In the genomic region with DNA sequence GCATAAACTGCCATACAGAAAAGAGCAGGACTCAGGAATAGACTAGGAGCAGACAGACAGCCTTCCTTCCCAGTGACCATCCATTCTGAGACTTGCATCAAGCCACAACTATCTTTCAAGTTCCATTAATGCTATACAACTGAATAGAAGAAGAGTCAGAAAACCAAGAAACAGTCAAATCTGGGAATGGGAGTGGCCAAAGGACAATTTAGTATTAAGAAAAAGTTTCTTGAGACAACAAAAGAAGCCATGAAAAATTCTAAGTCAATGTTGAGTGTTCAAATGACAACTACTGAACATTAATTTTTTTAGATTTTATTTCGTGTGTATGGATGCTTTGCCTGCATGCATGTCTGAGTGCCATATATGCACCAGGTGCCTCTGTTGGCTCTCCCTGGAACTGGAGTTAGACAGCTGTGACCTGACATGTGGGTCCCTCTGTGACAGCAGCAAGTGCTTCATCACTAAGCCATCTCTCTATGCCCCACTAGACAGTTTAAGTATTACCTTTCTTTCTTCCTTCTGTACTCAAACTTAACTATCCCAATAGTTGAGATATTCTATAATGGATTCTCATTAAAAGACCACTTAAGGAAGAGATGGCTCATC, we compare ENCODE assay signal across 11 mouse cellular contexts.
DNase-seq lines count a peak whose midpoint lies in the region; ATAC-seq and TF ChIP-seq lines count a peak whose summit lies in the region.
"Had no signal": no experiment of that assay in that cellular context is flagged by ENCODE, and none has a peak within 500 bp of the region (broad histone marks: within the 10 kb centered on the region; RNA-seq: fewer than 3 reads in every experiment).

No protein-coding gene starts in this region.

- H3K4me1 ChIP-seq in heart, postnatal 0 days (ENCODE audit: control insufficient read depth, insufficient read depth), result 0 out of 2 replicates have a peak, but pooled peaks cover 4% of the 10 kb centered on the region
- H3K4me1 ChIP-seq in heart, embryonic 10.5 days, result no peaks in the 10 kb centered on the region
- H3K4me1 ChIP-seq in spleen, adult 2 months (ENCODE audit: control insufficient read depth, insufficient read depth, insufficient read length), result peaks cover 13% of the 10 kb centered on the region
- H3K4me1 ChIP-seq in liver, embryonic 13.5 days (replicated peaks), result peaks cover 42% of the 10 kb centered on the region

- WGBS in heart, postnatal 0 days, result 75% methylated on average over 1 of the region's 1 CpGs
- WGBS in heart, embryonic 10.5 days, result 73% methylated on average over 1 of the region's 1 CpGs
- WGBS in spleen, adult 2 months, result 66% methylated on average over 1 of the region's 1 CpGs
- WGBS in liver, embryonic 13.5 days (ENCODE audit: insufficient replicate concordance), result 69% methylated on average over 1 of the region's 1 CpGs

- H3K4me3 ChIP-seq in heart, postnatal 0 days (ENCODE audit: low read depth, low read length), result no peak overlapping the region
- no peak overlapping the region for H3K4me3 ChIP-seq in heart, embryonic 10.5 days
- no peak overlapping the region for H3K4me3 ChIP-seq in spleen, adult 2 months (ENCODE audit: extremely low read depth, insufficient read depth, insufficient read length)
- no peak overlapping the region for H3K4me3 ChIP-seq in liver, embryonic 13.5 days (replicated peaks)

- TF ChIP-seq EP300 in heart, postnatal 0 days (IDR thresholded peaks at IDR 0.05; ENCODE audit: low read depth), result no peak

- no peak for TF ChIP-seq POLR2A in spleen, adult 2 months (IDR thresholded peaks at IDR 0.05; ENCODE audit: low read depth, low read length)

- H3K27me3 ChIP-seq in heart, postnatal 0 days (ENCODE audit: control insufficient read depth, insufficient read depth, low read length), result no peaks in the 10 kb centered on the region
- no peaks in the 10 kb centered on the region for H3K27me3 ChIP-seq in heart, embryonic 10.5 days (ENCODE audit: insufficient read depth, poor library complexity, severe bottlenecking)
- H3K27me3 ChIP-seq in spleen, adult 2 months (ENCODE audit: control insufficient read depth, insufficient read depth, low read length), result no peaks in the 10 kb centered on the region
- no peaks in the 10 kb centered on the region for H3K27me3 ChIP-seq in liver, embryonic 13.5 days

- no peak for ATAC-seq in heart, postnatal 0 days (ENCODE audit: insufficient read depth, low read depth)
- ATAC-seq in liver, embryonic 13.5 days (ENCODE audit: low read depth), result no peak
- ATAC-seq in granulocyte monocyte progenitor cell, adult 5-6 weeks (replicated peaks; ENCODE audit: poor library complexity, severe bottlenecking), result no peak

- no peak overlapping the region for H3K9ac ChIP-seq in heart, postnatal 0 days (replicated peaks; ENCODE audit: low read depth, low read length)
- H3K9ac ChIP-seq in liver, embryonic 13.5 days, result no peak overlapping the region

- H3K27ac ChIP-seq in heart, postnatal 0 days (ENCODE audit: low read depth), result peak overlapping the region; percentile 12; the same call in 1 of the 2 replicates
- no peak overlapping the region for H3K27ac ChIP-seq in heart, embryonic 10.5 days
- peak overlapping the region; percentile 41 for H3K27ac ChIP-seq in spleen, adult 2 months (ENCODE audit: insufficient read depth, low read length)
- peak overlapping the region; percentile 26 for H3K27ac ChIP-seq in liver, embryonic 13.5 days

- no peaks in the 10 kb centered on the region for H3K36me3 ChIP-seq in heart, postnatal 0 days (replicated peaks; ENCODE audit: control insufficient read depth, insufficient read depth, low read length)
- H3K36me3 ChIP-seq in heart, embryonic 10.5 days, result 0 out of 2 replicates have a peak, but pooled peaks cover 4% of the 10 kb centered on the region
- no peaks in the 10 kb centered on the region for H3K36me3 ChIP-seq in spleen, adult 2 months (ENCODE audit: control insufficient read depth, insufficient read depth, low read length)
- H3K36me3 ChIP-seq in liver, embryonic 13.5 days, result peaks cover 10% of the 10 kb centered on the region; the same call in 1 of the 2 replicates

- DNase-seq in heart, postnatal 0 days (ENCODE audit: low spot score), result no peak
- DNase-seq in heart, embryonic 10.5 days (ENCODE audit: low spot score), result no peak
- no peak for DNase-seq in spleen, adult 2 months (ENCODE audit: low read depth in 1 of 2, low spot score in 2 of 2)
- no peak for DNase-seq in spleen, postnatal 36 days (ENCODE audit: low spot score in 2 of 2)
- DNase-seq in liver, embryonic 13.5 days, result no peak
- DNase-seq in right cerebral cortex, postnatal 4 days, result no peak
- DNase-seq: cerebellum, adult 2 months; gastrocnemius, postnatal 14 days; kidney, postnatal 14 days; midbrain, embryonic 14.5 days had no signal

- no peaks in the 10 kb centered on the region for H3K9me3 ChIP-seq in heart, postnatal 0 days (replicated peaks; ENCODE audit: control insufficient read depth, low read length)
- no peaks in the 10 kb centered on the region for H3K9me3 ChIP-seq in heart, embryonic 10.5 days
- no peaks in the 10 kb centered on the region for H3K9me3 ChIP-seq in liver, embryonic 13.5 days (replicated peaks)

- no peak overlapping the region for H3K4me2 ChIP-seq in heart, postnatal 0 days (ENCODE audit: low read depth, low read length)
- no peak overlapping the region for H3K4me2 ChIP-seq in liver, embryonic 13.5 days

- TF ChIP-seq CTCF in heart, postnatal 0 days (IDR thresholded peaks at IDR 0.05; ENCODE audit: low read depth), result no peak
- no peak for TF ChIP-seq CTCF in spleen, adult 2 months (IDR thresholded peaks at IDR 0.05; ENCODE audit: extremely low read depth, insufficient read depth, insufficient read length, insufficient replicate concordance)
